Mouse (Mus musculus) splenic B cell, adult 2 months (primary cell): ENCODE results near the gene Gm20388.

ENCODE experiments used
- DNase-seq: peaks from one replicate; pipeline ENCODE4 v3.0.0-alpha.2; 2011; ENCODE audit warnings: low read depth, low spot score
- H3K27me3 ChIP-seq: 2 replicates; pipeline ENCODE4 v1.6.1; 2012; ENCODE audit warnings: mild to moderate bottlenecking, low read length, moderate library complexity, mixed read lengths; ENCODE audit not compliant: control insufficient read depth, poor library complexity, insufficient read depth, severe bottlenecking
- H3K36me3 ChIP-seq: 2 replicates; pipeline ENCODE4 v1.6.1; 2012; ENCODE audit warnings: mild to moderate bottlenecking, low read length, moderate library complexity, mixed read lengths; ENCODE audit not compliant: control insufficient read depth, poor library complexity, insufficient read depth, severe bottlenecking

Gm20388 gene

GRCm38 (mm10) chr8:123815325-123815724 is 3904.7 kb downstream of the Gm20388 start:
- no peak for DNase-seq
- no peaks in the 10 kb centered on the region for H3K27me3 ChIP-seq
- no peaks in the 10 kb centered on the region for H3K36me3 ChIP-seq

GRCm38 (mm10) chr8:123816939-123817338 is 3906.3 kb downstream of the Gm20388 start:
- Histone ChIP-seq H3K27me3 (no peaks in the 10 kb centered on the region), H3K36me3 (no peaks in the 10 kb centered on the region)
- DNase-seq: no peak

GRCm38 (mm10) chr8:123817747-123818146 is 3907.1 kb downstream of the Gm20388 start:
- H3K27me3 ChIP-seq: no peaks in the 10 kb centered on the region
- no peak for DNase-seq
- no peaks in the 10 kb centered on the region for H3K36me3 ChIP-seq

- no peaks in the 10 kb centered on the region for H3K27me3 ChIP-seq
- H3K36me3 ChIP-seq: no peaks in the 10 kb centered on the region
- DNase-seq: no peak
Observed at GRCm38 (mm10) chr8:123819683-123820610, 3909.3 kb downstream of the Gm20388 start.

- no peaks in the 10 kb centered on the region for H3K27me3 ChIP-seq
- DNase-seq: no peak
- H3K36me3 ChIP-seq: no peaks in the 10 kb centered on the region
Observed at GRCm38 (mm10) chr8:123820780-123821179, 3910.1 kb downstream of the Gm20388 start.

- H3K36me3 ChIP-seq: no peaks in the 10 kb centered on the region
- H3K27me3 ChIP-seq: no peaks in the 10 kb centered on the region
- DNase-seq: no peak
Observed at GRCm38 (mm10) chr8:123823111-123823510, 3912.5 kb downstream of the Gm20388 start.

- H3K36me3 ChIP-seq: no peaks in the 10 kb centered on the region
- DNase-seq: no peak
- H3K27me3 ChIP-seq: no peaks in the 10 kb centered on the region
Observed at GRCm38 (mm10) chr8:123823532-123824123, 3913.0 kb downstream of the Gm20388 start.

GRCm38 (mm10) chr8:123826001-123826400 is 3915.4 kb downstream of the Gm20388 start:
- peak; percentile 5 for DNase-seq
- Histone ChIP-seq H3K36me3 (no peaks in the 10 kb centered on the region), H3K27me3 (no peaks in the 10 kb centered on the region)

GRCm38 (mm10) chr8:123826758-123827157 is 3916.1 kb downstream of the Gm20388 start:
- no peaks in the 10 kb centered on the region for H3K27me3 ChIP-seq
- DNase-seq: no peak
- no peaks in the 10 kb centered on the region for H3K36me3 ChIP-seq

- Histone ChIP-seq H3K27me3 (no peaks in the 10 kb centered on the region), H3K36me3 (no peaks in the 10 kb centered on the region)
- no peak for DNase-seq
Observed at GRCm38 (mm10) chr8:123827523-123827922, 3916.9 kb downstream of the Gm20388 start.

GRCm38 (mm10) chr8:123832757-123833156 is 3922.1 kb downstream of the Gm20388 start:
- Histone ChIP-seq H3K27me3 (no peaks in the 10 kb centered on the region), H3K36me3 (no peaks in the 10 kb centered on the region)
- peak; percentile 62 for DNase-seq

- Histone ChIP-seq H3K36me3 (no peaks in the 10 kb centered on the region), H3K27me3 (no peaks in the 10 kb centered on the region)
- peak; percentile 78 for DNase-seq
Observed at GRCm38 (mm10) chr8:123835451-123835850, 3924.8 kb downstream of the Gm20388 start.

GRCm38 (mm10) chr8:123836354-123836753 is 3925.7 kb downstream of the Gm20388 start:
- no peak for DNase-seq
- no peaks in the 10 kb centered on the region for H3K36me3 ChIP-seq
- H3K27me3 ChIP-seq: no peaks in the 10 kb centered on the region

GRCm38 (mm10) chr8:123838496-123838895 is 3927.9 kb downstream of the Gm20388 start:
- DNase-seq: no peak
- H3K36me3 ChIP-seq: peaks cover 3% of the 10 kb centered on the region; the same call in 1 of the 2 replicates
- no peaks in the 10 kb centered on the region for H3K27me3 ChIP-seq

- H3K27me3 ChIP-seq: no peaks in the 10 kb centered on the region
- no peak for DNase-seq
- peaks cover 3% of the 10 kb centered on the region; the same call in 1 of the 2 replicates for H3K36me3 ChIP-seq
Observed at GRCm38 (mm10) chr8:123840578-123841345, 3930.1 kb downstream of the Gm20388 start.
